Mouse (Mus musculus): ENCODE results near the gene Adamts2.

DNA sequence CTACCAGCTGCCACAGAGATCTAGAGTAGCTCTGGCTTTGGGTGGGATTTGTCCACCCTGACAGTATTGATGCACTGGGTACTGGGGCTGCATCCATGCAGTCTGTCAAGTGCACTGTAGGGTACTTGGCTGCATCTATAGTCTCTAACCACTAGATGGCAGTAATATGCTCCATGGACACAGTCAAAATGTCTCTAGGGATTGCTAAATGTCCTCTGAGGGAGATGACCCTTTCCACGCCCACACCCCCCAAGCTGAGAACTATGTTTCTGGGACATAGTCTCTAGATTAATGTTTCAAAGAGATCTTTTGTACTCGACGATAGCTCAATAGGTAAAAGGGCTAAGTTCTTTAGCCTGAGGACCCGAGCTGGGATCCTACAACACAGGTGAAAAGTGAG, 42.8 kb upstream of the Adamts2 start:
- TF ChIP-seq CTCF (IDR thresholded peaks at IDR 0.05; ENCODE audit: low read depth) (peak; percentile 77), EP300 (IDR thresholded peaks at IDR 0.05; ENCODE audit: low read depth) (no peak)

Measured in liver, postnatal 0 days (tissue).